Mouse (Mus musculus) neural tube, embryonic 11.5 days (tissue): ENCODE results near the gene Olfr986. TPM values are rescaled to one million over a fixed set of nuclear protein-coding genes. Genes with fewer than 3 reads are reported as not detected.

Source experiments
- ATAC-seq: fragments of 200-750 bp; cut with Nextera tagmentation; 2 replicates; pipeline ENCODE4 v1.8.0; 2017; ENCODE audit warnings: moderate number of reproducible peaks, mild to moderate bottlenecking, moderate TSS enrichment, moderate library complexity; ENCODE audit not compliant: insufficient read depth, low FRiP score, low TSS enrichment
- DNase-seq: peaks from one replicate; pipeline ENCODE4 v3.0.0-alpha.2; 2015; ENCODE audit warnings: low spot score
- H3K27ac ChIP-seq: fragments of 300-500 bp; sonication (generic); 2 replicates; pipeline ENCODE4 v1.5.1; 2014; ENCODE audit warnings: low read depth, mild to moderate bottlenecking, low read length
- H3K27me3 ChIP-seq: fragments of 300-500 bp; sonication (generic); 2 replicates; pipeline ENCODE4 v1.6.1; 2014; ENCODE audit warnings: mild to moderate bottlenecking, low read length, mixed read lengths; ENCODE audit not compliant: control insufficient read depth, insufficient read depth
- H3K36me3 ChIP-seq: fragments of 300-500 bp; sonication (generic); 2 replicates; pipeline ENCODE4 v1.6.1; 2014; ENCODE audit warnings: mild to moderate bottlenecking, low read length, moderate library complexity, mixed read lengths; ENCODE audit not compliant: control insufficient read depth, insufficient read depth
- H3K4me1 ChIP-seq: fragments of 300-500 bp; sonication (generic); 2 replicates; pipeline ENCODE4 v1.6.1; 2014; ENCODE audit warnings: low read length, mixed read lengths; ENCODE audit not compliant: control insufficient read depth, insufficient read depth
- H3K4me2 ChIP-seq: fragments of 300-500 bp; sonication (generic); 2 replicates; pipeline ENCODE4 v1.6.1; 2014; ENCODE audit warnings: low read depth, mild to moderate bottlenecking, moderate library complexity
- H3K4me3 ChIP-seq: fragments of 300-500 bp; sonication (generic); 2 replicates; pipeline ENCODE4 v1.5.1; 2014; ENCODE audit warnings: low read depth, low read length
- H3K9ac ChIP-seq: fragments of 300-500 bp; sonication (generic); 2 replicates; pipeline ENCODE4 v1.6.1; 2014; ENCODE audit warnings: mild to moderate bottlenecking, low read length
- H3K9me3 ChIP-seq: fragments of 300-500 bp; sonication (generic); 2 replicates; pipeline ENCODE4 v1.6.1; 2016; ENCODE audit warnings: low read length; ENCODE audit not compliant: control insufficient read depth
- WGBS: fragments of 180-500 bp; shearing (Covaris S2); extraction: QIAGEN DNeasy Blood & Tissue Kit; methylation state at CpG from one replicate; pipeline ENCODE4 v1.1.7; 2014; 5-methylcytosine and 5-hydroxymethylcytosine counted together
- polyA plus RNA-seq: library from polyadenylated mRNA; unstranded; fragments of >200 nt; fragmentation: Nextera tagmentation; extraction: Ambion mirVana; gene quantifications from 2 replicates; pipeline ENCODE4 v1.2.1, GENCODE M21; 2014

Olfr986 gene
- polyA plus RNA-seq, 1 experiment from 2014 or later = not detected

DNA sequence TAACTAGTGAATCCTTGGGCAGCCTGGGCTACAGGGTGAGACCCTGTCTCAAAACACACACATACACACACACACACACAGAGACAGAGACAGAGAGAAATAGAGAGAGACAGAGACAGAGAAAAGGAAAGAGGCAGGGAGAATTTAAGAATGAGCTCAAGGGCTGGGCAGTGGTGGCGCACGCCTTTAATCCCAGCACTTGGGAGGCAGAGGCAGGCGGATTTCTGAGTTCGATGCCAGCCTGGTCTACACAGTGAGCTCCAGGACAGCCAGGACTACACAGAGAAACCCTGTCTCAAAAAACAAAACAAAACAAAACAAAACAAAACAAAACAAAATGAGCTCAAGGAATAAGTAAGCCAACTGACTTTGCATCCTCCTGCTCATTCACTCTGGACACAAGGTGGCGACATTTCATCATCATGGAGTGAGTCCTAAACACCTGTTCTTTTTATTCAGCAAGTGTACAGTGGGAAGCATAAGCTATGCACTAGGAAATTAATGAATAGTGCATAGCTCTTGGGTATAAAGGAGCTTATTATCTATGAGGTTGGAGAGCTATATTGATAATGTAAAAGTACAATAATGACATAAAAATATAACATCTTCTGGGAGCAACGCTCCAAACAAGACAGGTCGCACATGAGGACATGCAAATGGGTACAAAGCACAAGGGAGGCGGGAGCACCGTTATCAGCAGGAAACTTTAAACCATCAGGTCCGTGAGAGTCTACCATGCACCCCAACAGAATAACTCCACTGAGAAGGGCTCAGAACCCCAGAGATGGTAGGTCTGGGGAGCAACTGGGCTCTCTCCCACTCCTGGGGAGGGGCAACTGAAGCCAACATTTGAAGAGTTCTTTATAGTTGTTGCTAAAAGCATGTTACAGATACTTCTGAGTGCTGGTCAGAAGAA is 47.4 kb downstream of the Olfr986 start:
- Histone ChIP-seq H3K27me3 (no peaks in the 10 kb centered on the region), H3K27ac (no peak overlapping the region), H3K9me3 (no peaks in the 10 kb centered on the region), H3K36me3 (no peaks in the 10 kb centered on the region), H3K9ac (no peak overlapping the region), H3K4me1 (no peaks in the 10 kb centered on the region), H3K4me2 (no peak overlapping the region), H3K4me3 (no peak overlapping the region)
- ATAC-seq (peak; percentile 38; the same call in 1 of the 2 replicates), DNase-seq (peak; percentile 72)
- 74% methylated on average over 10 of the region's 10 CpGs for WGBS

- Histone ChIP-seq H3K9me3 (no peaks in the 10 kb centered on the region), H3K4me2 (no peak overlapping the region), H3K4me1 (no peaks in the 10 kb centered on the region), H3K9ac (no peak overlapping the region), H3K27me3 (no peaks in the 10 kb centered on the region), H3K4me3 (no peak overlapping the region), H3K36me3 (no peaks in the 10 kb centered on the region), H3K27ac (no peak overlapping the region)
- DNase-seq (no peak), ATAC-seq (no peak)
- WGBS = 79% methylated on average over 6 of the region's 6 CpGs
These were observed 48.1 kb downstream of the Olfr986 start for GRCm38 (mm10) chr9:40228804-40229331.

- Histone ChIP-seq H3K36me3 (no peaks in the 10 kb centered on the region), H3K9ac (no peak overlapping the region), H3K9me3 (no peaks in the 10 kb centered on the region), H3K4me3 (no peak overlapping the region), H3K4me2 (no peak overlapping the region), H3K27me3 (no peaks in the 10 kb centered on the region), H3K27ac (no peak overlapping the region), H3K4me1 (no peaks in the 10 kb centered on the region)
- WGBS = 68% methylated on average over 5 of the region's 5 CpGs
- ATAC-seq (no peak), DNase-seq (no peak)
These were observed 48.8 kb downstream of the Olfr986 start for GRCm38 (mm10) chr9:40229479-40229878.

DNA sequence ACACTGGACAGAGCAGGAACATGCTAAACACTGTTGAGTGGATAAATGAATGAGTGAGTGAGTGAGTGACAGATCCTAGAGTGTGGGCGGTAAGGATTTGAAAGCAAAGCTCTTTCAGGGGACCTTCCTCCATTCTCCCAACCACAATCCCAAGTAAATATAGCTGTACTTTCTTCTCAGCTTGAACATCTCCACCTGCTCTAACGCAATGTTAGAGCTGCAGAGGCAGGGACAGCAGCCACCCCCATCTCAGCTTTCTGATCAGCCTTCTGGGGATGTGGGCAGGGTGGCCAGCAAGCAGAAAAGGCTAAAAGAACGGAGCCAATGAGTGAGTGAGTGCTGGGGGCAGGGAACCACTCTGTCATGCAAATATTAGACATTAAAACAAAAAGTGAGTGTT is 50.3 kb downstream of the Olfr986 start:
- Histone ChIP-seq H3K27ac (no peak overlapping the region), H3K4me3 (no peak overlapping the region), H3K36me3 (no peaks in the 10 kb centered on the region), H3K27me3 (no peaks in the 10 kb centered on the region), H3K9me3 (no peaks in the 10 kb centered on the region), H3K4me2 (no peak overlapping the region), H3K4me1 (no peaks in the 10 kb centered on the region), H3K9ac (no peak overlapping the region)
- DNase-seq = no peak
- ATAC-seq = no peak
- WGBS = 94% methylated on average over 3 of the region's 3 CpGs

GRCm38 (mm10) chr9:40234233-40235072 is 53.7 kb downstream of the Olfr986 start:
- no peak overlapping the region for H3K27ac ChIP-seq
- ATAC-seq = no peak
- H3K36me3 ChIP-seq = no peaks in the 10 kb centered on the region
- no peaks in the 10 kb centered on the region for H3K4me1 ChIP-seq
- 48% methylated on average over 10 of the region's 10 CpGs for WGBS
- peak; percentile 12 for DNase-seq
- no peaks in the 10 kb centered on the region for H3K27me3 ChIP-seq
- no peak overlapping the region for H3K9ac ChIP-seq
- no peaks in the 10 kb centered on the region for H3K9me3 ChIP-seq
- no peak overlapping the region for H3K4me3 ChIP-seq
- no peak overlapping the region for H3K4me2 ChIP-seq

- no peaks in the 10 kb centered on the region for H3K4me1 ChIP-seq
- DNase-seq = no peak
- no peak for ATAC-seq
- no peak overlapping the region for H3K27ac ChIP-seq
- H3K4me2 ChIP-seq = no peak overlapping the region
- no peaks in the 10 kb centered on the region for H3K9me3 ChIP-seq
- no peaks in the 10 kb centered on the region for H3K27me3 ChIP-seq
- H3K36me3 ChIP-seq = no peaks in the 10 kb centered on the region
- H3K4me3 ChIP-seq = no peak overlapping the region
- H3K9ac ChIP-seq = no peak overlapping the region
- 84% methylated on average over 7 of the region's 7 CpGs for WGBS
These were observed 54.5 kb downstream of the Olfr986 start for GRCm38 (mm10) chr9:40235220-40235619.

Other genes starting within 250 kb of the Olfr986 start
- not detected in 2 replicates for gene Olfr974, start 243.4 kb upstream of the Olfr986 start, polyA plus RNA-seq
- not detected in 2 replicates for gene Olfr975, start 228.9 kb upstream of the Olfr986 start, polyA plus RNA-seq
- not detected in 2 replicates for gene Olfr976, start 219.8 kb upstream of the Olfr986 start, polyA plus RNA-seq
- not detected in 2 replicates for gene Olfr978, start 188.8 kb upstream of the Olfr986 start, polyA plus RNA-seq
- not detected in 2 replicates for gene Olfr979, start 177.5 kb upstream of the Olfr986 start, polyA plus RNA-seq
- gene Olfr980, start 171.3 kb upstream of the Olfr986 start, polyA plus RNA-seq = not detected in 2 replicates
- gene Olfr981, start 159.5 kb upstream of the Olfr986 start, polyA plus RNA-seq = not detected in 2 replicates
- not detected in 2 replicates for gene Olfr982, start 107.1 kb upstream of the Olfr986 start, polyA plus RNA-seq
- gene Olfr983, start 87.3 kb upstream of the Olfr986 start, polyA plus RNA-seq = not detected in 2 replicates
- not detected in 2 replicates for gene Olfr984, start 66.7 kb upstream of the Olfr986 start, polyA plus RNA-seq
- not detected in 2 replicates for gene Olfr985, start 50.7 kb upstream of the Olfr986 start, polyA plus RNA-seq
- not detected in 2 replicates for gene Tmem225, start 32.8 kb upstream of the Olfr986 start, polyA plus RNA-seq
- gene Zfp202, start 11.4 kb downstream of the Olfr986 start, polyA plus RNA-seq = 6.8 and 6.9 TPM in 2 replicates
- gene Scn3b, start 88.3 kb downstream of the Olfr986 start, polyA plus RNA-seq = 29.6 and 37.1 TPM in 2 replicates